Mouse (Mus musculus) cortical plate, adult 2 months (tissue): ENCODE data around the gene Clmp.

ENCODE experiments used
- CTCF ChIP-seq: fragments of 200-500 bp; IDR thresholded peaks from 2 replicates; pipeline ENCODE4 v1.5.1; 2011; ENCODE audit warnings: mild to moderate bottlenecking, control low read depth, low read length; ENCODE audit not compliant: insufficient read depth; ENCODE audit errors: extremely low read depth
- POLR2A ChIP-seq: fragments of 200-500 bp; IDR thresholded peaks from 2 replicates; pipeline ENCODE4 v1.6.1; 2011; ENCODE audit warnings: mild to moderate bottlenecking, low read length, control low read depth; ENCODE audit not compliant: insufficient read depth; ENCODE audit errors: extremely low read depth

GRCm38 (mm10) chr9:40693026-40693425 lies 7.3 kb downstream of the Clmp start:
- TF ChIP-seq CTCF (no peak), POLR2A (no peak)
